Mouse (Mus musculus) urinary bladder, postnatal 0 days (tissue): ENCODE measurements around the gene Mgst3. TPM values are rescaled to one million over a fixed set of nuclear protein-coding genes. Genes with fewer than 3 reads are reported as not detected.

Experiments used
- microRNA-seq: library from miRNA; unstranded; fragments of <30 nt; microRNA quantifications from one replicate; pipeline ENCODE4, GENCODE M21; 2016
- polyA plus RNA-seq: library from polyadenylated mRNA; unstranded; fragments of >200 nt; fragmentation: Nextera tagmentation; extraction: Ambion mirVana; gene quantifications from 2 replicates; pipeline ENCODE4 v1.2.1, GENCODE M21; 2015

The Mgst3 gene
- polyA plus RNA-seq: 114 and 141 TPM in 2 replicates

DNA sequence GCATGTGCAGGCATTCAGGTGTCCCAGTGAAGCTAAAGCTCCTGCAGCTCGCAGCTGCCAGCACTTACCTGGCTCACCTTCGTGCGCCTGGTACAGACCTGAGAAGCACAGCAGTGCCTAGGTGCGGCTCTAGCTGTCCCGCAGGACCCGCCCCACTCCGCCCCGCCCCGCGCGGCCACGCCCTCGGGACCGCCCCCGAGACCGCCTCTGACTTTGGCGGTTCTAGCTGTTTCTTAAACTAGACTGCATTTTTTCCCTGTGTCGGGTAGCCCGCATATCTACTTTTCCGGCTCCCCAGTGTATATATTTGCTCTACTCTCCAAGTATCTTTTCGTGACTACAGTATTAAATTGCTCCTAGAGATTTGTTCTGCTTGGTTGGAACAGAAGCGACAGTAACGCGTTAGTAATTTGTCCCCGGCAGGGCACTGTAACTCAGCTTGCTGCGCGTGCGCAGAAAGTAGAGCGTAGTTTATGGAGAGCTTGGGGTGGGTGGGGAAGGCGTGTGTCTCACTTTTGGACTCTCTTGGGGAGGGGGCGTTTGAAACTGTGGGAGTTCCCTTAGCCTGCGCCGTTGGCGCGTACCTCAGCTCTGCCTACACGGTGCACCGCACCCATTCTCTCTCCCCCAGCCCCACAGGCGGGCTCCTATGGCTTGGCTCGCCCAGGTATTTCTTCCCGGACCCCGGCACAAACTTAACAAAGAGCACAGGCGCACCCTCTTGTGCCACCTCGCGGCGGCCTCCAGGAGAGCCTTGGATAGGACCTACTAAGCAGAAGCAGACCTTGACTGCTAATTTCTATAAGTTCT is at the start of gene Mgst3:
Mgst3 (minus strand) TSS at position 159 of the 810 bp plus-strand sequence.

GRCm38 (mm10) chr1:167349815-167350596 is 43.6 kb downstream of the Mgst3 start, which contains the start of gene Aldh9a1:
Gene Aldh9a1, plus strand, starts transcription at chr1:167349991.

Small RNAs within 50 kb of the gene (microRNA-seq; reads per million reads assigned to microRNA genes)
- not detected for gene Gm25911

Other genes starting within 250 kb of the Mgst3 start
- 29.7 and 36.5 TPM in 2 replicates for gene Uck2, start 108.5 kb downstream of the Mgst3 start, polyA plus RNA-seq
- gene Tmco1, start 85.5 kb downstream of the Mgst3 start, polyA plus RNA-seq: 89.5 and 103 TPM in 2 replicates
- gene Aldh9a1, start 43.9 kb downstream of the Mgst3 start, polyA plus RNA-seq: 26.2 and 30.4 TPM in 2 replicates
- gene Lrrc52, start 72.9 kb upstream of the Mgst3 start, polyA plus RNA-seq: not detected in 2 replicates
- 0.18 and 0.33 TPM in 2 replicates for gene Rxrg, start 204.5 kb upstream of the Mgst3 start, polyA plus RNA-seq